ENCODE assay signal across 9 mouse cellular contexts in the genomic region with DNA sequence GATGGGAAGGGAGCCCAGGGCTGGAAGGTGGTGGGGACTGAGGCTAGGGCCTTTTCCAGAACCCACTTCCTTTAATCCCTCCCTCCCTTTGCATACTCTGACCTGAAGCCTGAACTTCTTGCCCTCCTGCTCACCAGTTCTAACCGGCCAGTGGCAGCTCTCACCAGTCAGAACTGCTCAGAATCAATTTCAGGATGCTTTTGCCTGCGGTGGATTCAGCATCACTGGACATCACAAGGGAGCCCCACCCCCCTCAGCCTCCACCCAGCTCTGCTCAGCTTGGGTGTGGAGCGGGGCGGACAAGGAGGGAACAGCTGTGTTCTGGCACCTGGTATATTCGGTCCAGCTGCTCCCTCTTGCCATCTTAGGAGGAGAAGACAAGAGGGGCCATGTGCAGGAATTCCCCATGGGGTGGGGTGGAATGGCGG. TPM values are rescaled to one million over a fixed set of nuclear protein-coding genes. Genes with fewer than 3 reads are reported as not detected.
DNase-seq lines count a peak whose midpoint lies in the region; ATAC-seq and TF ChIP-seq lines count a peak whose summit lies in the region.
"Had no signal": no experiment of that assay in that cellular context is flagged by ENCODE, and none has a peak within 500 bp of the region (broad histone marks: within the 10 kb centered on the region; RNA-seq: fewer than 3 reads in every experiment).

Gene Mymx, minus strand, starts transcription at position 226 of the 428 bp plus-strand sequence.

- TF ChIP-seq CTCF in kidney, adult 2 months (conservative IDR thresholded peaks at IDR 0.05; ENCODE audit: insufficient read depth, insufficient read length, low read depth, low read length) = no peak

- H3K27me3 ChIP-seq in heart, embryonic 11.5 days (ENCODE audit: control insufficient read depth, insufficient read depth, low read length) = 0 out of 2 replicates have a peak, but pooled peaks cover 3% of the 10 kb centered on the region
- H3K27me3 ChIP-seq in kidney, adult 2 months (replicated peaks; ENCODE audit: control insufficient read depth, insufficient read depth, low read length) = no peaks in the 10 kb centered on the region
- H3K27me3 ChIP-seq in liver, embryonic 15.5 days = peaks cover 9% of the 10 kb centered on the region; the same call in 1 of the 2 replicates

- H3K4me3 ChIP-seq in heart, embryonic 11.5 days (ENCODE audit: low read depth, low read length) = peak within 1 kb of the TSS; percentile 22
- H3K4me3 ChIP-seq in kidney, adult 2 months (ENCODE audit: insufficient read depth, low read depth, low read length) = no peak within 1 kb of the TSS
- peak within 1 kb of the TSS; percentile 12; the same call in 1 of the 2 replicates for H3K4me3 ChIP-seq in liver, embryonic 15.5 days (replicated peaks)

- DNase-seq in heart, postnatal 25 days (ENCODE audit: low spot score) = no peak
- peak; percentile 99 for DNase-seq in ZHBTc4 (ENCODE audit: low read depth, low spot score)
- DNase-seq in kidney, adult 2 months = peak; percentile 76
- DNase-seq in adrenal gland, postnatal 4 days (ENCODE audit: low spot score in 2 of 2) = no peak
- no peak for DNase-seq in Muller cell, postnatal 12 days (ENCODE audit: inconsistent ontology term)
- no peak for DNase-seq in layer of hippocampus, adult 9-10 months (ENCODE audit: low spot score)

- H3K27ac ChIP-seq in heart, embryonic 11.5 days (ENCODE audit: low read depth, low read length) = peak within 1 kb of the TSS; percentile 35; the same call in 1 of the 2 replicates
- peak within 1 kb of the TSS; percentile 39 for H3K27ac ChIP-seq in kidney, adult 2 months (ENCODE audit: insufficient read depth, low read depth, low read length)
- peak within 1 kb of the TSS; percentile 0; the same call in 1 of the 2 replicates for H3K27ac ChIP-seq in liver, embryonic 15.5 days (replicated peaks)

- ATAC-seq in heart, embryonic 11.5 days (replicated peaks; ENCODE audit: insufficient number of reproducible peaks, low FRiP score, low TSS enrichment) = 0 out of 2 replicates have a peak, but pooled peaks have one; percentile 61
- ATAC-seq in liver, embryonic 15.5 days (ENCODE audit: insufficient read depth) = no peak

- H3K36me3 ChIP-seq in heart, embryonic 11.5 days (ENCODE audit: control insufficient read depth, insufficient read depth, low read length) = no peaks in the 10 kb centered on the region
- no peaks in the 10 kb centered on the region for H3K36me3 ChIP-seq in kidney, adult 2 months (ENCODE audit: control insufficient read depth, insufficient read depth, low read length)
- H3K36me3 ChIP-seq in liver, embryonic 15.5 days (replicated peaks) = no peaks in the 10 kb centered on the region

- intact Hi-C loops in heart, postnatal 25 days (cut with DNase I) = no loop called here

- no peak for TF ChIP-seq POLR2A in kidney, adult 2 months (IDR thresholded peaks at IDR 0.05; ENCODE audit: low read depth, low read length)

- H3K9ac ChIP-seq in heart, embryonic 11.5 days (ENCODE audit: low read depth, low read length) = peak within 1 kb of the TSS; percentile 62
- no peak within 1 kb of the TSS for H3K9ac ChIP-seq in liver, embryonic 15.5 days

- 41% methylated on average over 6 of the region's 6 CpGs for WGBS in heart, embryonic 11.5 days (ENCODE audit: insufficient replicate concordance)
- WGBS in kidney, adult 2 months = 53% methylated on average over 6 of the region's 6 CpGs
- WGBS in liver, embryonic 15.5 days (ENCODE audit: insufficient replicate concordance) = 60% methylated on average over 6 of the region's 6 CpGs

- H3K9me3 ChIP-seq in heart, embryonic 11.5 days (replicated peaks; ENCODE audit: control insufficient read depth, low read length) = no peaks in the 10 kb centered on the region
- H3K9me3 ChIP-seq in liver, embryonic 15.5 days (replicated peaks) = no peaks in the 10 kb centered on the region

- peak within 1 kb of the TSS; percentile 58 for H3K4me2 ChIP-seq in heart, embryonic 11.5 days
- H3K4me2 ChIP-seq in liver, embryonic 15.5 days = peak within 1 kb of the TSS; percentile 50

- peaks cover 29% of the 10 kb centered on the region for H3K4me1 ChIP-seq in heart, embryonic 11.5 days (ENCODE audit: control insufficient read depth, insufficient read depth, low read length)
- H3K4me1 ChIP-seq in kidney, adult 2 months (ENCODE audit: control insufficient read depth, insufficient read depth, low read length) = peaks cover 4% of the 10 kb centered on the region
- peaks cover 56% of the 10 kb centered on the region for H3K4me1 ChIP-seq in liver, embryonic 15.5 days (replicated peaks)

RNA-seq across cellular contexts. Expression of gene Mymx, which starts in this region (rescaled TPM):
- polyA plus RNA-seq in heart, embryonic 11.5 days (2014; fragmentation: Nextera tagmentation; extraction: Ambion mirVana) = 1.4 TPM in 1 of 2 replicates, not detected in the other
- not detected for total RNA-seq in heart, postnatal 25 days (2021)
- polyA plus RNA-seq in kidney, adult 2 months (2012; rRNA removed) = 6.4 and 7.1 TPM in 2 replicates
- polyA plus RNA-seq in liver, embryonic 15.5 days (2015; fragmentation: Nextera tagmentation; extraction: Ambion mirVana) = 0.54 and 1.1 TPM in 2 replicates
- 1 to 10 TPM; 1.6 to 4.0 TPM for total RNA-seq in adrenal gland, postnatal 4 days (2021)
- total RNA-seq: common myeloid progenitor, adult 5-6 weeks had no signal

Comparison
In these comparisons a context has a peak if more than half of its experiments do, and no peak if none do; other contexts are left out.
1. DNase-seq: peak in ZHBTc4 (single experiment) and kidney, adult 2 months (single experiment); none in heart, postnatal 25 days (single experiment), adrenal gland, postnatal 4 days (0 of 2), Muller cell, postnatal 12 days (single experiment) and layer of hippocampus, adult 9-10 months (single experiment).
2. Peak in every context shown above with its lines, with median percentiles within 50 percentile points of each other: H3K27ac ChIP-seq.